Mouse (Mus musculus) liver, embryonic 15.5 days (tissue): ENCODE measurements around the gene Cd200r4. TPM values are rescaled to one million over a fixed set of nuclear protein-coding genes. Genes with fewer than 3 reads are reported as not detected.

Source experiments
- ATAC-seq: fragments of 200-750 bp; cut with Nextera tagmentation; 2 replicates; pipeline ENCODE4 v1.8.0; 2017; ENCODE audit warnings: moderate number of reproducible peaks, mild to moderate bottlenecking, moderate library complexity; ENCODE audit not compliant: insufficient read depth
- H3K27ac ChIP-seq: fragments of 300-500 bp; sonication (generic); replicated peaks from 2 replicates; pipeline ENCODE4 v1.5.1; 2015; ENCODE audit warnings: mild to moderate bottlenecking, inconsistent platforms
- H3K27me3 ChIP-seq: fragments of 300-500 bp; sonication (generic); 2 replicates; pipeline ENCODE4 v1.6.1; 2015; ENCODE audit warnings: mild to moderate bottlenecking, inconsistent platforms
- H3K36me3 ChIP-seq: fragments of 300-500 bp; sonication (generic); replicated peaks from 2 replicates; pipeline ENCODE4 v1.6.1; 2015; ENCODE audit warnings: moderate library complexity, mild to moderate bottlenecking, inconsistent platforms
- H3K4me1 ChIP-seq: fragments of 300-500 bp; sonication (generic); replicated peaks from 2 replicates; pipeline ENCODE4 v1.6.1; 2015; ENCODE audit warnings: inconsistent platforms
- H3K4me2 ChIP-seq: fragments of 300-500 bp; sonication (generic); 2 replicates; pipeline ENCODE4 v1.6.1; 2015; ENCODE audit warnings: moderate library complexity, mild to moderate bottlenecking, inconsistent platforms
- H3K4me3 ChIP-seq: fragments of 300-500 bp; sonication (generic); replicated peaks from 2 replicates; pipeline ENCODE4 v1.5.1; 2015; ENCODE audit warnings: mild to moderate bottlenecking, inconsistent platforms
- H3K9ac ChIP-seq: fragments of 300-500 bp; sonication (generic); 2 replicates; pipeline ENCODE4 v1.6.1; 2015; ENCODE audit warnings: moderate library complexity, mild to moderate bottlenecking, inconsistent platforms
- H3K9me3 ChIP-seq: fragments of 300-500 bp; sonication (generic); replicated peaks from 2 replicates; pipeline ENCODE4 v1.6.1; 2016; ENCODE audit warnings: inconsistent platforms
- WGBS: fragments of 180-500 bp; shearing (Covaris S2); methylation state at CpG from one replicate; pipeline ENCODE4 v1.1.7; 2015; ENCODE audit warnings: mixed read lengths; ENCODE audit not compliant: insufficient replicate concordance; 5-methylcytosine and 5-hydroxymethylcytosine counted together
- polyA plus RNA-seq: library from polyadenylated mRNA; unstranded; fragments of >200 nt; fragmentation: Nextera tagmentation; extraction: Ambion mirVana; gene quantifications from 2 replicates; pipeline ENCODE4 v1.2.1, GENCODE M21; 2015

Cd200r4 gene
- polyA plus RNA-seq, 1 experiment from 2014 or later, result 0.56 TPM

DNA sequence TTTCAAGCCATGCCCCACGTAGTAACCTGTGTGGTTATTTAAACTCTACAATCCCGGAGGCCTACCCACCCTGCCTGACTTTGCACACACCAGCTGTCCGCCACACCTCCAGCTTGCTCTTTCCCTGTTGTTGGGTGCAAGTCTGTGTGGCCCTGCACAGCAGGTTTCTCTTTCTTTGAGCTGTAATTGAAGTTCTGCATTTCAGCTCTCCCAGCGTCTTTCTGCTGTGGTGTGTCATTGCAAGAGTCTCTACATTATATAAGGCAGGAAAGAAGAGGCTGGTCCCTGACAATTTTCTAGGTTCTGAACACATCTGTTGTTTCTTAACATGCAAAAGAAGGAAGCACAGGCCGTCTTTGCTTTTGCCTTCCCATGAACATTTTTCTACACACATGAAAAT is 65.1 kb downstream of the Cd200r4 start:
- H3K9me3 ChIP-seq, result no peaks in the 10 kb centered on the region
- H3K4me1 ChIP-seq, result no peaks in the 10 kb centered on the region
- 33% methylated on average over 5 of the region's 5 CpGs for whole genome bisulfite sequencing

DNA sequence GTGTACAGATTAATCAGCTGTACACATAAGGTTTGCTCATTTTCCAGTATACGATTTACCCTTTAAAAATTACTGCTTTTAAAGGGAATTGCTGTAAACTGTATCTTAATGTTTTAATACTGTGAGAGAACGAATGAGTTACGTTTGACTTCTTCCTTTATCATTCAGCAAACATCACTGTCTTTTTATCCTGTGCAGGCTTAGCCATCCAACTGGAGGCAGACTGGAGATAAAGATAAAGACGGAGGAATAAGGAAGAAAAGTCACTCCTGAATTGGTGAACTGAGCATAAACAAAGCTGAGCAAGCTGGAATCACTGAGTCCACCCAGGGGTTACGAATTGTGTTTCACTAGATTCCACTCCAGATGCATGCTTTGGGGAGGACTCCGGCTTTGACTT is 66.1 kb downstream of the Cd200r4 start:
- H3K9ac ChIP-seq, result no peak overlapping the region
- H3K27me3 ChIP-seq, result no peaks in the 10 kb centered on the region
- ATAC-seq, result no peak
- H3K4me2 ChIP-seq, result no peak overlapping the region
- H3K9me3 ChIP-seq, result no peaks in the 10 kb centered on the region
- no peak overlapping the region for H3K4me3 ChIP-seq
- no peaks in the 10 kb centered on the region for H3K4me1 ChIP-seq
- H3K27ac ChIP-seq, result no peak overlapping the region
- 42% methylated on average over 6 of the region's 6 CpGs for WGBS
- no peaks in the 10 kb centered on the region for H3K36me3 ChIP-seq

More for the DNA sequence above, 65.1 kb downstream of the Cd200r4 start:
- Histone ChIP-seq H3K9ac (no peak overlapping the region), H3K4me3 (no peak overlapping the region), H3K27me3 (no peaks in the 10 kb centered on the region), H3K4me2 (no peak overlapping the region), H3K36me3 (no peaks in the 10 kb centered on the region), H3K27ac (no peak overlapping the region)
- no peak for ATAC-seq

Other genes starting within 250 kb of the Cd200r4 start
- 2.1 TPM in 2 replicates for gene Nepro, start 87.4 kb upstream of the Cd200r4 start, polyA plus RNA-seq
- gene Gtpbp8, start 65.4 kb upstream of the Cd200r4 start, polyA plus RNA-seq, result 13.3 and 15.4 TPM in 2 replicates
- gene Cd200r1, start 46.0 kb upstream of the Cd200r4 start, polyA plus RNA-seq, result 3.5 and 3.8 TPM in 2 replicates
- not detected in 2 replicates for gene Cd200r2, start 55.4 kb downstream of the Cd200r4 start, polyA plus RNA-seq
- 0.82 and 0.88 TPM in 2 replicates for gene Cd200r3, start 131.9 kb downstream of the Cd200r4 start, polyA plus RNA-seq